Mouse (Mus musculus): ENCODE measurements around the gene Gm12184.
"Not testable (repeated sequence)": the region's sequence is repeated elsewhere in the genome, so short reads cannot be mapped to it uniquely, and the experiment has no call there.

Gene Gm12184

GRCm38 (mm10) chr11:48824311-48824830, 2.1 kb downstream of the Gm12184 start:
- peak in 1 of 2 experiments; percentile 62 for DNase-seq (ENCODE audit: inconsistent age in 2 of 2, low spot score in 1 of 2)

GRCm38 (mm10) chr11:48823536-48823972, 2.9 kb downstream of the Gm12184 start:
- DNase-seq (ENCODE audit: inconsistent age in 2 of 2, low spot score in 1 of 2), result peak; percentile 63 to 92

DNA sequence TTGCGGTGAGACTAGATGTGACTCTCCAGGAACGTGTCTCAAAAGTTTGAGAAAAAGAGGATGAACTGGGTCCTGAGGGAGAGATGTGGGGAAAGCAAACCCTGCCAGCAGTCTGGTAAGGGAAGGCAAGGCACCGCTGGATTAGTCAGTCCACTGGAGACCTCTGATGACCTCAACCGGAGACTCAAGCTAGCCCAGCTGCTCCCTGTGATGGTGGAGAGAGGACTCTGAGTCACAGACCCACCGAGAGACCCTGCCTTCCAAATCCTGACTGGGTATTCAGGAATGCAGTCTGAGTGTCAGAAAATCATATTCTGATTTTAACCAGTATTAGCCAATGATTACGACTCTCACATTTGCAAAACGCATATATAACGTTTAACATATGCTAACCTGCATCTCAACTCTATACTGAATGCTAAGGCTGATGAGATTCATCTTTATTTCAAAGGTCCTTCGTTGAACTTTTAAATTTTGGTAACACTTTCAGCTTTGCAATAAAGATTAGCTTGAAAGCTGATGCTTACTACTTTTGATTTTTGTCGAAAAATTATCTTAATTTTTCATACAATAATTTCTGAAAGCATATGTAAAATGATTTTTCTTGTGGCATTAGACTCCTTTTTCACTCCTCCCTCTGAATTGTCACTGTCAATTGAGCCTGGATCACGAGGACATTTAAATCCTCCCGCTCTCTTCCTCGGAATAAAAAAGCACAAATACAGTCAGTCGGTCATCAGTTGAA, 3.5 kb downstream of the Gm12184 start:
- no peak for DNase-seq (ENCODE audit: inconsistent age in 2 of 2, low spot score in 1 of 2)

GRCm38 (mm10) chr11:48821299-48821698, 5.2 kb downstream of the Gm12184 start:
- DNase-seq (ENCODE audit: inconsistent age in 2 of 2, low spot score in 1 of 2), result not testable (repeated sequence)

DNA sequence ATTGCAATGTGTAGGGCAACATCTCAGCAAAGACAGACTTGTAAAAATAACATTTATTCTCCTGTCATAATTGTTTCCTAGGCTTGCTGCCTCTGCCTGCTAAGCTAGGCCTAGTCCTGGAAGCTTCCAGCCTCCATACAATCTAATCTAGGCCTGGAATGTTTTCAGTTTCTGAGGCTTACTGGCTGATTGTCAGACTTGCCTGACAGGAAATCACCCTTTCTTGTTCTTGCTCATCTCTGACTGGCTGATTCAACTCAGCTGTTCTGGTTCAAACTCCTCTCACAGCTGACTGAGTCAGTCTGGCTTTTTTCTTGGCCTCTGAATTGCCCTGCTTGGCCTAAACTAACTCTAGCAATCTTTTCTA, 6.2 kb downstream of the Gm12184 start:
- DNase-seq (ENCODE audit: inconsistent age in 2 of 2, low spot score in 1 of 2), result peak in 1 of 2 experiments; percentile 43

DNA sequence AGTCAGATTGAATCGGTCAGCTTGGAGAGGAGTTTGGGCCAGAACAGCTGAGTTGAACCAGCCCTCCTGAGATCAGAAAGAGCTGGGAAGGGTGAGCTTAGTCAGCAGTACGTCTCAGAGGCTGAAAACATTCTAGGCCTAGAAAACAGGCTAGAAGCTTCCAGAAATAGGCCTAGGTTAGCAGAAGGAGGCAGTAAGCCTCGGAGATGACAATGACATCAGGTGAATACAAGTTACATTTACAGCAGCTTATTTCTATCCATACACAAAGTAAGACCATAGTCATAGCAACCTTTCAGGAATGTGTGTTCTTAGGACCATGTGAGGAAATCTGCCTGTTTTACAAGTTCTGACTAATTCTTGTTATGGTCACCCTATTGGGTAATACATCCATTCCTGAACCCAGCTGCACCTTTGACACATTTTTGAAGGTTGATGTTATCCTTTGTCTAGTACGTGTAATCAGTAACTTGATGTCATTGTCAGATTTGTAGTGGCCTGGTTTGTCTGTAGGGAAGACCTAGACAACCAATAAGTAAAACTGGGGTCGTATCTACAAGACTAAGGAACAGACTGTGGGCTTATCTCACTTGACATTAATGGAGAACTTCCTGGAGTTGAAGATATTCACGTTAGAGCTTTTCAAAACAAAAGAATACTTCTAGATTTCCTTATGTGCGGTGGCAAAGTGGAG, 6.7 kb downstream of the Gm12184 start:
- no peak for DNase-seq (ENCODE audit: inconsistent age in 2 of 2, low spot score in 1 of 2)

DNA sequence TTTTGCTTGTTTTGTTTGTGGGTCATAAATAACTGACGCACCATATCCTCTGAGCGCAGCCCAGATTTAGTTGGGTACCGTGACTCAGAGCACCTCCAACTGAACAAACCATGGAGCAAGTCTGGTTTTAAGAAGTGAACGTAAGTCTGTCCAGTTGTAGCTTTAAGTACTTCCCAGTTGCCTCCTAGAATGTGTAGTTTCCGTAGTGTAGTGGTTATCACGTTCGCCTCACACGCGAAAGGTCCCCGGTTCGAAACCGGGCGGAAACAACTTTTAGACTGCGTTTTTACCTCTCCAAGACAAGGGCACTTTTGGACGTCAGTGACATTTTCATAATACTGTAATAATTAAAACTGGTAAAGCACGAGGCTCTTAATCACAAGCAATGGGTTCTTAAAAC, 8.1 kb downstream of the Gm12184 start:
- peak; percentile 85 to 98 for DNase-seq (ENCODE audit: inconsistent age in 2 of 2, low spot score in 1 of 2)

DNA sequence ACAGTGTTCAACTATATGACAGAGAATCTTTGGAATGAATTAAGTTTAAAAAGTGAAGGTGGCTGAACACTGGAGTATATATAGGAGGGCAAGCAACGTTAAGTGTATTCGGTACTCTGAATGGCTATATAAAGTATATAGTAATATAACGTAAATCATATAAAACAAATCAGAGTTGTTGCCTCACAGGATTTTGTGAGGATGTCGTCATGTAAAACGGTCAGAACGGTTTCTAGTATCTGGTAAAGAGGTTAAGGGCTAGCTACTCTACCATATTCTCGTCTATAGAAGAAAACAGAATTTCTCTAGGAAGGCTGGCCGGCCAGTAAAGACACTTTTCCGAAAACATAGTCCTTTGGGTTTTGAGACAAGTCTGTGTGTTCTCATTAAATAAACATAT, 8.7 kb downstream of the Gm12184 start:
- no peak for DNase-seq (ENCODE audit: inconsistent age in 2 of 2, low spot score in 1 of 2)

DNA sequence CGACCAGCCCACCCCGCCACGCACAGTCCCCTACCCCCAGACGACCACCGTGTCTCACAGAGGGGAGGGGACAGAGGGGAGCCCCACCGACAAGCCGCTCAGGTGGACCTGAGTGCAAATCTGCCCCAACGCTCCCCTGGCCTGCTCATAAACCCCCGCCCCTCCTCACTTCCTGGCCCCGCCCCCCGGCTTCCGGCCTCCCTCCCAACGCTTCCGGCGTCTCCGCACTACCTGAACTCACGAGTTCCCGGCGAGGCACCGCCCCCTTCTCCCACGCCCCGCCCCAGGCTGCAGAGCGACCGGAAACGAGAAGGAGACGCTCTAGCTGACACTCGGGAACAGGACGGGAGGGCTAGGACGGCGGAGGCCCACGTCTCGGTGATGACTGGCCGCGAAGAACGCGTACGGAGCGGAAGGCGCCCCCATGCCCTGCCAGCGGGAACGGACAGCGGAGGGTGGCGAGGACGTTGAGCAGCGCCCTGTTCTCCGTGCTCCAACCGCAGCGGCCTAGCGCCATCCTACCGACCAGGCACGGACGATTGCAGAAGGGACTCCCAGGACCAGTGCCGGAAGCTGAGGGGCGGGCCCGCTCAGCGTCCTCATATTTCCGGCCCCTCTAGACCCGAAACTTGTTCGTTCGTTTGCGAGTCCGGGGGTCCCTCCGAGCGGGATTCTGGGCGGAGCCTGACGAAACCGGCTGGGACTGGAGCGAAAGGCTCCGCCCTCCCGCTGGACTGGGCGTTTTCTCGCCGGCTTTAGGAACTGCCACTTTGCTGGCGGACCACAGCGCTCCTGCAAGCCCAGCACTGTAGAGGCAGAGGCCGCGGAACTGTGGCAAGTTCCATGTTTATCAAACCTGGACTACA, 9.4 kb downstream of the Gm12184 start, which contains the start of gene Trim41:
Trim41 (minus strand) TSS at position 554 of the 866 bp plus-strand sequence.
- peak; percentile 99 to 100 for DNase-seq (ENCODE audit: inconsistent age in 2 of 2, low spot score in 1 of 2)

- peak in 1 of 2 experiments; percentile 67 for DNase-seq (ENCODE audit: inconsistent age in 2 of 2, low spot score in 1 of 2)
Observed at GRCm38 (mm10) chr11:48816281-48816781, 10.1 kb downstream of the Gm12184 start.

GRCm38 (mm10) chr11:48815851-48816250, 10.6 kb downstream of the Gm12184 start:
- DNase-seq (ENCODE audit: inconsistent age in 2 of 2, low spot score in 1 of 2), result peak; percentile 51 to 69

DNA sequence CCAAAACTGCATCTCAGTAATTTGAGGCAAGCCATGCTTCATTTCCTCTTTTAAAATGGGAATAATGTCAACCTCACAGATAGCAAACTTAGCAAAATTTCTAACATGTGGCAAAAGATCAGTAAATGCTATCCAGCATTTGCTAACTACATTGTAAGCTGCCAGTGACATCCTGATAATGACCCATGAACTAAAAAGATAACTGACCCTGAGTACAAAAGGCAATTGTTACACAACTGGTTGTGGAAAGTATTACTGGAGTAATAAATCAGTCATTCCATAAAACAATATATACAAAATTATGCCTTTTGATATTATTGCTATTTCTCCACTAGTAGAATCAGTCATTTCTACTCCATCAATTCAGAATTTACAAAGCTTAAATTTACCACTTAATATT, 12.7 kb downstream of the Gm12184 start:
- no peak for DNase-seq (ENCODE audit: inconsistent age in 2 of 2, low spot score in 1 of 2)

- no peak for DNase-seq (ENCODE audit: inconsistent age in 2 of 2, low spot score in 1 of 2)
Observed at GRCm38 (mm10) chr11:48810142-48810541, 16.3 kb downstream of the Gm12184 start.

GRCm38 (mm10) chr11:48809434-48809830, 17.0 kb downstream of the Gm12184 start:
- peak in 1 of 2 experiments; percentile 53 for DNase-seq (ENCODE audit: inconsistent age in 2 of 2, low spot score in 1 of 2)

DNA sequence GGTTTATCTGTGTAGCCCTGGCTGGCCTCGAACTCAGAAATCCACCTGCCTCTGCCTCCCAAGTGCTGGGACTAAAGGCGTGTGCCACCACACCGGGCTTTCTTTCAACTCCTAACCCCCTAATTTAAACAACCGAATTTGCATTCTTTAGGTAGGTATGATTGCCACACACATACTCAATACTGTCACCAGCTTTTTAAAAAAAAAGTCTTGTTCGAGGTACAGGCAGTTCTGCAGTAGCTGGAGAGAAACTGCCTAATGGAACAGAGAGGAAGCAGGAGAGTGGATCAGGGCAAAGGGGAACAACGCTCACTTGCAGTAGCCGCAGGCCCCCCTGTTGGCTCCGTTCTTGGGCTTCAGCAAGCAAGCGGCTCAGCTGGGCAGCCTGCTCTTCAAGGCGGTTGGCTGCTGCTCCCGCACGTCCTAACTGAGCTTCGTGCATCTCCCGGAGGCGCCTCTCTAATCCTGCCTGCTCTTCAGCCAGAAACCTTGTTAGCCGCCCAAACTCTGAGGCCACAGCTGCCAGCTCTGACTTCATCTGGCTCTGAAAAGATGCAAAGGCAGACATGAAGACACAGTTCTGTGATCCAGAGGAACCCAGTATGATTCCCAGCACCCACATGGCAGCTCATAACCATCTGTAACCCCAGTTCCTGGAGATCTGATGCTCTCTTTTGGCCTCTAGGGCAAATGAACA, 17.6 kb downstream of the Gm12184 start:
- DNase-seq (ENCODE audit: inconsistent age in 2 of 2, low spot score in 1 of 2), result peak in 1 of 2 experiments; percentile 48

DNA sequence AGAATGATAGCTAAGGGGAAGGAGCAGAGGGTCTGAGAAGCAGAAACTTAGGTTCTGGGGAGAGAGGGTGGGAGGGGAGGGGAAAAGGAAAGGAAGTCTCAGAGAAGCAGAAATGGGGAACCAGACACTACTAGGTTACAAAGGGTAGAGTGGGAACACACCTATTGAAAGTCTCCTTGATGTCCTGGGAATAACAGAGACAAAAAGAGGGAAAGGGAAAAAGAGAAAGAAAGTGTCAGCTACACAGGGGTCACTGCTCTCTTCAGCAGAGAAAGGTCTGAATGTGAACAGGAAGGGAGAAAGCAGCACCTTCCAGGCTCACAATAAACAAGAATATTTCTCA, 18.2 kb downstream of the Gm12184 start:
- no peak for DNase-seq (ENCODE audit: inconsistent age in 2 of 2, low spot score in 1 of 2)

DNA sequence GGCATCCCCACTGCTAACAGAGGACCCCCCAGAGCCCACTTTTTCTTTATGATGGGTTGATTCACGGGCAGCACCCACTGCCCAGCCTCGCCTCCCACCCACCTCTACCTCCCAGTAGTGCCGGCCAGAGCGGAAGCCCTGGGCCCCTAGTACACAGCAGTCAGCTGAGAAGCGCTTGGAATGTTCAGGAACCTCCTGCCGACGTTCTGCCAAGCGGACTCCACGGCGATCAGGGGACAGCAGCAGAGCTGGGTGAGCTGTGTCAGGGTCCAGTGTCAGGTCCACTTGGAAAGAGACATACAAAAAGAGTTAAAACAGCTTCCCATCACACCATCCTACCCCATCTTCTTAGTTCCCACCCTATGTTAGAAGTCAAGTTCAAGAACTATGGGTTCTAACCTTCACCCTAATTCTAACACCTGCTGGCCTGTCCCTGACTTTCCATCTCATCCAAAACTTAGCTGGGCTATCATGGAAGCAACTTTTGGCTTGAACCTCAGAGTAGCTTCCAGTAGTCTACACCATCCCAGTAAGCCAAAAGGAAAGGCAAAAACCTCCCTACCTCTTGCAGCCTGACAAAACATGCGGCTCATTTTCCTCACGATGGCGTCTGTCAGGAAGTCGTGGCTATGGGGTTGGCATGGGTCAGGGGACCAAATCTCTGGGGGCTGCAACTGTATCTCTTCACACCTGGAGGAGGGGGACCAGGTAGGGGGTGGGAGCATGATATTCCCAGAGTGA, 18.7 kb downstream of the Gm12184 start:
- DNase-seq (ENCODE audit: inconsistent age in 2 of 2, low spot score in 1 of 2), result peak in 1 of 2 experiments; percentile 53

DNA sequence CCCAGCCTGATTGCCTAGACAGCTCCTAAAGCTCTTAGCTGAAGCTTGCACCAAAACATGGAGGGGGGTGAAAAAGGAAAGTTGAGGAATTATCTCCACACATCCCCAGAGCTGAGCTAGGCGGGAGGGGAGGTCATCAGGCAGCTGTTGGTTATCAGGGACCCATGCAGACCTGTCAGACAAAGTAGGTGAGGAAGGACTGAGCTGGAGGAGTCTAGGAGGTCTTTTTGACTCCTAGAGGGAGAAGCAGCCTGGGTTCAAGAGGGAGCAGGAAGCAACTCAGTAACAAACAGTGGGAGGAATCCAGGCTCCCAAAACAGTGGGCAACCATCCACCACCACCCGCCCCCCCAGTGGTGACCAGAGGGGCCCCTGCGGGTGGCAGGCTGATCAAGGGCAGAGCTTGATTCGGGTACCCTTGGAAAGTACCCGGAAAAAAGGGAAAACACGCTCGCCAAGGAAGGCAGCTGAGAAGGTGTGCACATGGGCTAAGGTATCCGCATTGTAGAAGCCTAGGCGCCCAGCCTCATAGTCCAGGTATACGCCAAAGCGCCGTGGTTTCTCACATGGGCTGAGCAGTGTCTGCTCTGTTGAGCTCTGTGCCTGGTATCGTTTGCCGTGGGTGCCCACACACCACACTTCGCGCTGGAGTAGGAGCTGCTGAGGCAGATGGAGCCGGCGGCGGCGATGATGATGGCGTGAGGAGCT, 19.4 kb downstream of the Gm12184 start:
- peak in 1 of 2 experiments; percentile 57 for DNase-seq (ENCODE audit: inconsistent age in 2 of 2, low spot score in 1 of 2)

- DNase-seq (ENCODE audit: inconsistent age in 2 of 2, low spot score in 1 of 2), result no peak
Observed at GRCm38 (mm10) chr11:48804922-48805321, 21.5 kb downstream of the Gm12184 start.

All from adrenal gland, adult (tissue).